Mouse (Mus musculus) forebrain, embryonic 12.5 days (tissue): ENCODE results near the gene Sox5. TPM values are rescaled to one million over a fixed set of nuclear protein-coding genes. Genes with fewer than 3 reads are reported as not detected.

Experiments used
- ATAC-seq: fragments of 200-750 bp; cut with Nextera tagmentation; 2 replicates; pipeline ENCODE4 v1.8.0; 2017; ENCODE audit warnings: moderate TSS enrichment; ENCODE audit not compliant: low FRiP score
- H3K27ac ChIP-seq: fragments of 300-500 bp; sonication (generic); 2 replicates; pipeline ENCODE4 v1.5.1; 2016; ENCODE audit warnings: mild to moderate bottlenecking
- H3K27me3 ChIP-seq: fragments of 300-500 bp; sonication (generic); 2 replicates; pipeline ENCODE4 v1.6.1; 2016; ENCODE audit warnings: mild to moderate bottlenecking
- H3K36me3 ChIP-seq: fragments of 300-500 bp; sonication (generic); replicated peaks from 2 replicates; pipeline ENCODE4 v1.6.1; 2016; ENCODE audit warnings: mild to moderate bottlenecking
- H3K4me1 ChIP-seq: fragments of 300-500 bp; sonication (generic); 2 replicates; pipeline ENCODE4 v1.6.1; 2016
- H3K4me2 ChIP-seq: fragments of 300-500 bp; sonication (generic); 2 replicates; pipeline ENCODE4 v1.6.1; 2016; ENCODE audit warnings: mild to moderate bottlenecking, moderate library complexity
- H3K4me3 ChIP-seq: fragments of 300-500 bp; sonication (generic); replicated peaks from 2 replicates; pipeline ENCODE4 v1.5.1; 2016; ENCODE audit warnings: mild to moderate bottlenecking
- H3K9ac ChIP-seq: fragments of 300-500 bp; sonication (generic); 2 replicates; pipeline ENCODE4 v1.6.1; 2016; ENCODE audit warnings: mild to moderate bottlenecking
- H3K9me3 ChIP-seq: fragments of 300-500 bp; sonication (generic); 2 replicates; pipeline ENCODE4 v1.6.1; 2016
- WGBS: fragments of 180-500 bp; shearing (Covaris S2); methylation state at CpG from one replicate; pipeline ENCODE4 v1.1.7; 2016; 5-methylcytosine and 5-hydroxymethylcytosine counted together
- polyA plus RNA-seq: library from polyadenylated mRNA; unstranded; fragments of >200 nt; fragmentation: Nextera tagmentation; extraction: Ambion mirVana; gene quantifications from 2 replicates; pipeline ENCODE4 v1.2.1, GENCODE M21; 2016

Gene Sox5
- polyA plus RNA-seq, 1 experiment from 2014 or later, result 89.0 TPM

GRCm38 (mm10) chr6:143841109-143841638, 940.6 kb downstream of the Sox5 start:
- no peak overlapping the region for H3K4me2 ChIP-seq
- H3K9me3 ChIP-seq, result no peaks in the 10 kb centered on the region
- H3K36me3 ChIP-seq, result peaks cover 31% of the 10 kb centered on the region
- no peak overlapping the region for H3K4me3 ChIP-seq
- no peak overlapping the region for H3K27ac ChIP-seq
- no peak for ATAC-seq
- H3K9ac ChIP-seq, result no peak overlapping the region
- no peaks in the 10 kb centered on the region for H3K4me1 ChIP-seq
- H3K27me3 ChIP-seq, result no peaks in the 10 kb centered on the region
- 92% methylated on average over 15 of the region's 15 CpGs for WGBS

- ATAC-seq, result no peak
- WGBS, result 81% methylated on average over 9 of the region's 9 CpGs
- Histone ChIP-seq H3K9me3 (no peaks in the 10 kb centered on the region), H3K4me2 (no peak overlapping the region), H3K4me1 (no peaks in the 10 kb centered on the region), H3K27me3 (no peaks in the 10 kb centered on the region), H3K27ac (no peak overlapping the region), H3K4me3 (no peak overlapping the region), H3K36me3 (peaks cover 39% of the 10 kb centered on the region), H3K9ac (no peak overlapping the region)
Measured at GRCm38 (mm10) chr6:143838384-143839076, 943.2 kb downstream of the Sox5 start.

- H3K9ac ChIP-seq, result no peak overlapping the region
- no peak overlapping the region for H3K4me2 ChIP-seq
- WGBS, result 81% methylated on average over 7 of the region's 7 CpGs
- peaks cover 34% of the 10 kb centered on the region for H3K36me3 ChIP-seq
- H3K9me3 ChIP-seq, result no peaks in the 10 kb centered on the region
- ATAC-seq, result no peak
- no peak overlapping the region for H3K4me3 ChIP-seq
- no peaks in the 10 kb centered on the region for H3K27me3 ChIP-seq
- no peaks in the 10 kb centered on the region for H3K4me1 ChIP-seq
- no peak overlapping the region for H3K27ac ChIP-seq
Measured at GRCm38 (mm10) chr6:143835331-143835730, 946.4 kb downstream of the Sox5 start.

- no peak overlapping the region for H3K9ac ChIP-seq
- no peaks in the 10 kb centered on the region for H3K4me1 ChIP-seq
- no peak overlapping the region for H3K4me3 ChIP-seq
- ATAC-seq, result no peak
- H3K27ac ChIP-seq, result no peak overlapping the region
- no peaks in the 10 kb centered on the region for H3K27me3 ChIP-seq
- no peaks in the 10 kb centered on the region for H3K9me3 ChIP-seq
- 96% methylated on average over 3 of the region's 3 CpGs for WGBS
- H3K4me2 ChIP-seq, result no peak overlapping the region
- H3K36me3 ChIP-seq, result peaks cover 28% of the 10 kb centered on the region
Measured at GRCm38 (mm10) chr6:143833986-143834385, 947.8 kb downstream of the Sox5 start.

GRCm38 (mm10) chr6:143833182-143833558, 948.6 kb downstream of the Sox5 start:
- H3K27me3 ChIP-seq, result no peaks in the 10 kb centered on the region
- H3K36me3 ChIP-seq, result peaks cover 28% of the 10 kb centered on the region
- H3K9me3 ChIP-seq, result no peaks in the 10 kb centered on the region
- no peak overlapping the region for H3K9ac ChIP-seq
- no peak overlapping the region for H3K27ac ChIP-seq
- H3K4me3 ChIP-seq, result no peak overlapping the region
- WGBS, result 95% methylated on average over 23 of the region's 23 CpGs
- no peak overlapping the region for H3K4me2 ChIP-seq
- ATAC-seq, result no peak
- H3K4me1 ChIP-seq, result no peaks in the 10 kb centered on the region

- no peak overlapping the region for H3K9ac ChIP-seq
- no peak for ATAC-seq
- H3K36me3 ChIP-seq, result peaks cover 28% of the 10 kb centered on the region
- no peaks in the 10 kb centered on the region for H3K9me3 ChIP-seq
- no peak overlapping the region for H3K4me3 ChIP-seq
- H3K27ac ChIP-seq, result no peak overlapping the region
- no peaks in the 10 kb centered on the region for H3K4me1 ChIP-seq
- 89% methylated on average over 12 of the region's 12 CpGs for WGBS
- no peak overlapping the region for H3K4me2 ChIP-seq
- H3K27me3 ChIP-seq, result no peaks in the 10 kb centered on the region
Measured at GRCm38 (mm10) chr6:143832483-143833181, 949.1 kb downstream of the Sox5 start.

- Histone ChIP-seq H3K9ac (no peak overlapping the region), H3K27me3 (no peaks in the 10 kb centered on the region), H3K4me2 (no peak overlapping the region), H3K4me3 (no peak overlapping the region), H3K27ac (no peak overlapping the region), H3K9me3 (no peaks in the 10 kb centered on the region), H3K4me1 (no peaks in the 10 kb centered on the region), H3K36me3 (peaks cover 28% of the 10 kb centered on the region)
- no peak for ATAC-seq
- WGBS, result 84% methylated on average over 4 of the region's 4 CpGs
Measured at GRCm38 (mm10) chr6:143831246-143831645, 950.5 kb downstream of the Sox5 start.

- H3K4me1 ChIP-seq, result no peaks in the 10 kb centered on the region
- H3K27ac ChIP-seq, result no peak overlapping the region
- peaks cover 27% of the 10 kb centered on the region for H3K36me3 ChIP-seq
- H3K9me3 ChIP-seq, result no peaks in the 10 kb centered on the region
- H3K4me2 ChIP-seq, result no peak overlapping the region
- WGBS, result 83% methylated on average over 2 of the region's 2 CpGs
- H3K27me3 ChIP-seq, result no peaks in the 10 kb centered on the region
- H3K9ac ChIP-seq, result no peak overlapping the region
- no peak for ATAC-seq
- no peak overlapping the region for H3K4me3 ChIP-seq
Measured at GRCm38 (mm10) chr6:143830131-143830530, 951.6 kb downstream of the Sox5 start.

- Histone ChIP-seq H3K36me3 (no peaks in the 10 kb centered on the region), H3K4me1 (no peaks in the 10 kb centered on the region), H3K4me3 (no peak overlapping the region), H3K27ac (no peak overlapping the region), H3K9ac (no peak overlapping the region), H3K27me3 (no peaks in the 10 kb centered on the region), H3K9me3 (no peaks in the 10 kb centered on the region), H3K4me2 (no peak overlapping the region)
- WGBS, result 90% methylated on average over 5 of the region's 5 CpGs
- no peak for ATAC-seq
Measured at GRCm38 (mm10) chr6:143826786-143827185, 955.0 kb downstream of the Sox5 start.

GRCm38 (mm10) chr6:143825966-143826365, 955.8 kb downstream of the Sox5 start:
- H3K4me3 ChIP-seq, result no peak overlapping the region
- 90% methylated on average over 5 of the region's 5 CpGs for WGBS
- ATAC-seq, result no peak

GRCm38 (mm10) chr6:143825086-143825485, 956.7 kb downstream of the Sox5 start:
- H3K36me3 ChIP-seq, result no peaks in the 10 kb centered on the region
- H3K9ac ChIP-seq, result no peak overlapping the region
- no peak for ATAC-seq
- H3K4me1 ChIP-seq, result no peaks in the 10 kb centered on the region
- H3K4me3 ChIP-seq, result no peak overlapping the region
- H3K27me3 ChIP-seq, result no peaks in the 10 kb centered on the region
- WGBS, result 75% methylated on average over 6 of the region's 6 CpGs
- H3K4me2 ChIP-seq, result no peak overlapping the region
- no peaks in the 10 kb centered on the region for H3K9me3 ChIP-seq
- H3K27ac ChIP-seq, result no peak overlapping the region

More at GRCm38 (mm10) chr6:143825966-143826365, 955.8 kb downstream of the Sox5 start:
- Histone ChIP-seq H3K27me3 (no peaks in the 10 kb centered on the region), H3K27ac (no peak overlapping the region), H3K36me3 (no peaks in the 10 kb centered on the region), H3K4me2 (no peak overlapping the region), H3K9me3 (no peaks in the 10 kb centered on the region), H3K4me1 (no peaks in the 10 kb centered on the region), H3K9ac (no peak overlapping the region)

GRCm38 (mm10) chr6:143788446-143788845, 993.3 kb downstream of the Sox5 start:
- H3K36me3 ChIP-seq, result no peaks in the 10 kb centered on the region
- no peak overlapping the region for H3K9ac ChIP-seq
- no peak for ATAC-seq
- H3K4me2 ChIP-seq, result no peak overlapping the region
- H3K9me3 ChIP-seq, result no peaks in the 10 kb centered on the region
- H3K4me3 ChIP-seq, result no peak overlapping the region
- no peaks in the 10 kb centered on the region for H3K4me1 ChIP-seq
- no peak overlapping the region for H3K27ac ChIP-seq
- 97% methylated on average over 2 of the region's 2 CpGs for WGBS
- H3K27me3 ChIP-seq, result no peaks in the 10 kb centered on the region

- Histone ChIP-seq H3K36me3 (no peaks in the 10 kb centered on the region), H3K27me3 (no peaks in the 10 kb centered on the region), H3K4me3 (no peak overlapping the region), H3K9ac (no peak overlapping the region), H3K27ac (no peak overlapping the region), H3K4me2 (no peak overlapping the region), H3K9me3 (no peaks in the 10 kb centered on the region), H3K4me1 (no peaks in the 10 kb centered on the region)
- no peak for ATAC-seq
- WGBS, result 91% methylated on average over 5 of the region's 5 CpGs
Measured at GRCm38 (mm10) chr6:143787360-143787759, 994.4 kb downstream of the Sox5 start.
